In the genomic region with DNA sequence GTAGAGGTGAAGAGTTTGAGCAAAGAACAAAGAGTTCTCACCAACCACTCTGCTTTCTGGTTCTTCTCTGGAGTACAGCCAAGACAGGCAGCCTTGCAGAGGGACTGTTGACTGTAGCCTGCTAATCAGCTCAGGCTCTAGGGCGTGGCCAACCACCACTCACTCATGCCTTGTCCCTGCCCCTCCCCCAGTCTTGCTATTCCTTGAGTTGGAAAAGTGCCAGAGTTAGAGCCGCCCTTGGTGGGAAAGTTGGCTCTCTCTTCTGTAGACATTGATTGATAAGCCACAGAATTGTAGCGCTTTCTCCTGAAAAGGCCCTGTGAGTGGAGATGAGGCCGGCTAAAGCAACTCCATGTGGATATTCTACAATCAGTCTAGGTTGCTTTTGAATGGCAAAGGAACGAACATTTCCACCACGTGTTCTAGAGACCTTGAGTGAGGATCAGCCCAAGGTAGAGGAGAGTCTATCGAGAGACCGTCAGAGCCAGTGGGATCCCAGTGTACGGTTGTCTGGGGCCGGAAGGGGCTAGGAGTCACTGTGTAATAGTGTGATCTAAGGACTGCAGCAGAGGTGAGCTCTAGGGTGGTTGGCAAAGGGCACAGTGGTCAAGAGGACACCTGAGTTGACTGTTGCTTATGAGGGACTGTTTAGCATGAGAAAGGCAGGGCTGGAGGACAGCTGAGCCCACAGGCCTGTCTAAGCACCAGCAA, we compare ENCODE assay signal across 8 mouse cellular contexts.
A peak's percentile ranks its signal among the peaks of the same experiment; 100 is the strongest.
DNase-seq lines count a peak whose midpoint lies in the region; ATAC-seq lines count a peak whose summit lies in the region.

No protein-coding gene starts in this region.

- no peak overlapping the region for H3K9ac ChIP-seq in neural tube, embryonic 15.5 days (replicated peaks)
- H3K9ac ChIP-seq in forebrain, embryonic 11.5 days (ENCODE audit: low read length), result no peak overlapping the region

- no peaks in the 10 kb centered on the region for H3K9me3 ChIP-seq in neural tube, embryonic 15.5 days (replicated peaks)
- H3K9me3 ChIP-seq in forebrain, embryonic 11.5 days (ENCODE audit: control insufficient read depth, low read length), result no peaks in the 10 kb centered on the region

- H3K27me3 ChIP-seq in neural tube, embryonic 15.5 days (replicated peaks), result no peaks in the 10 kb centered on the region
- H3K27me3 ChIP-seq in forebrain, embryonic 11.5 days (ENCODE audit: control insufficient read depth, insufficient read depth, low read length), result no peaks in the 10 kb centered on the region

- no peak overlapping the region for H3K27ac ChIP-seq in neural tube, embryonic 15.5 days (replicated peaks)
- no peak overlapping the region for H3K27ac ChIP-seq in forebrain, embryonic 11.5 days (ENCODE audit: low read depth, low read length)

- DNase-seq in neural tube, embryonic 10.5 days (ENCODE audit: extremely low spot score, low spot score), result peak; percentile 21
- peak; percentile 56 for DNase-seq in forebrain, embryonic 11.5 days (ENCODE audit: low spot score)
- DNase-seq in kidney, postnatal 14 days, result peak; percentile 15
- no peak for DNase-seq in thymus, postnatal 0 days (ENCODE audit: low spot score)
- DNase-seq in layer of hippocampus, adult 18-20 months (ENCODE audit: low spot score in 2 of 2), result no peak
- DNase-seq in frontal cortex, postnatal 36 days (ENCODE audit: low spot score in 2 of 2), result no peak

- H3K4me1 ChIP-seq in neural tube, embryonic 15.5 days, result peaks cover 6% of the 10 kb centered on the region; the same call in 1 of the 2 replicates
- H3K4me1 ChIP-seq in forebrain, embryonic 11.5 days (replicated peaks; ENCODE audit: control insufficient read depth, insufficient read depth, low read length), result peaks cover 2% of the 10 kb centered on the region; the same call in 1 of the 2 replicates

- H3K4me3 ChIP-seq in neural tube, embryonic 15.5 days (replicated peaks), result no peak overlapping the region
- no peak overlapping the region for H3K4me3 ChIP-seq in forebrain, embryonic 11.5 days (ENCODE audit: low read depth, low read length)

- WGBS in neural tube, embryonic 15.5 days, result 47% methylated on average over 10 of the region's 10 CpGs
- WGBS in forebrain, embryonic 11.5 days, result 73% methylated on average over 10 of the region's 10 CpGs

- H3K36me3 ChIP-seq in neural tube, embryonic 15.5 days, result no peaks in the 10 kb centered on the region
- H3K36me3 ChIP-seq in forebrain, embryonic 11.5 days (ENCODE audit: control insufficient read depth, insufficient read depth, low read length), result no peaks in the 10 kb centered on the region

- ATAC-seq in neural tube, embryonic 15.5 days (ENCODE audit: low FRiP score), result no peak; the same call in 1 of the 2 replicates
- peak; percentile 72 for ATAC-seq in forebrain, embryonic 11.5 days (replicated peaks; ENCODE audit: low FRiP score)
- ATAC-seq in megakaryocyte progenitor cell, adult 5-6 weeks (replicated peaks; ENCODE audit: poor library complexity), result peak; percentile 90

- H3K4me2 ChIP-seq in neural tube, embryonic 15.5 days, result no peak overlapping the region
- no peak overlapping the region for H3K4me2 ChIP-seq in forebrain, embryonic 11.5 days (ENCODE audit: low read depth, low read length, severe bottlenecking)

Comparison
In these comparisons a context has a peak if more than half of its experiments do, and no peak if none do; other contexts are left out.
1. DNase-seq: peak in neural tube, embryonic 10.5 days (single experiment), forebrain, embryonic 11.5 days (single experiment) and kidney, postnatal 14 days (single experiment); none in thymus, postnatal 0 days (single experiment), layer of hippocampus, adult 18-20 months (0 of 2) and frontal cortex, postnatal 36 days (0 of 2).